Mouse (Mus musculus): ENCODE results near the gene 4933428G20Rik. TPM values are rescaled to one million over a fixed set of nuclear protein-coding genes. Genes with fewer than 3 reads are reported as not detected.
A peak's percentile ranks its signal among the peaks of the same experiment; 100 is the strongest.

Gene 4933428G20Rik
- total RNA-seq, 2 experiments from 2014 or later: not detected

GRCm38 (mm10) chr11:97469828-97470227 is 30.3 kb downstream of the 4933428G20Rik start:
- intact Hi-C loops (cut with DNase I): loop anchor here (1.0 to 5.0 kb wide), 2 partner anchors 63 to 123 kb away; no protein-coding TSS in a partner anchor
- DNase-seq: no peak

GRCm38 (mm10) chr11:97468639-97469287 is 31.4 kb downstream of the 4933428G20Rik start:
- intact Hi-C loops (cut with DNase I): loop anchor here (1.0 to 5.0 kb wide), 3 partner anchors 36 to 121 kb away; no protein-coding TSS in a partner anchor
- DNase-seq: peak; percentile 68 to 81

DNA sequence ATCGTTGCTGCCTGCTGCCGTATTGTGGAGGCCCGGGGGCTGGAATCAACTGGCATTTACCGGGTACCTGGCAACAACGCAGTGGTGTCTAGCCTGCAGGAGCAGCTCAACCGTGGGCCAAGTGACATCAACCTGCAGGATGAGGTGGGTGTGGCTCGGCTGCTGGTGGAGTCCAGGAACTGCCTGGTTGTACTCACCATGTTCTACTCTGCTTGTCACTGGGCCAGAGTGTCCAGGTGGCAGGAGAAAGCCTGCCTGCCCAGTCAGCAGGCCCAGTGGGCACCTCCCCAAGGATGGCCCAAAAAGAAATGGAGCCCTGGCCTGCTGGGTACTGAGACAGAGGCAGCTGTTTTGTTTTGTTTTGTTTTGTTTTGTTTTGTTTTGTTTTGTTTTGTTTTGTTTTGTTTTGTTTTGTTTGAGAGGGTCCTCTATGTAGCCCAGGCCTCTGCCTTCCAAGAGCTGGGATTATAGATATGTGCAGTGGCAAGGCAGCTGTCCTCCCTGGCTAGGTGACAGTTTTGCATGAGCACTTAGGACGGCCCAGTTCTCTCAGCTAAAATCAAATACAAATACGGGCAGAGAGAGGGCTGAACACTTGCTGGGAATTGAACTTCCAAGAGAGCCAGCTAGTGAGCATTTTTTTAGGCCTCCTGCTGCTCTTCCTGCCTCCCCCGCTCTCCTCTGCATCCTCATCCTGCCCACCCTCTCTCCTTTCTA is 33.5 kb downstream of the 4933428G20Rik start:
- intact Hi-C loops (cut with DNase I): loop anchor here (5.0 kb wide), 1 partner anchor 119 kb away; no protein-coding TSS in a partner anchor
- no peak for DNase-seq

GRCm38 (mm10) chr11:97465957-97466356 is 34.2 kb downstream of the 4933428G20Rik start:
- DNase-seq: no peak
- intact Hi-C loops (cut with DNase I): loop anchor here (5.0 kb wide), 1 partner anchor 119 kb away; no protein-coding TSS in a partner anchor

DNA sequence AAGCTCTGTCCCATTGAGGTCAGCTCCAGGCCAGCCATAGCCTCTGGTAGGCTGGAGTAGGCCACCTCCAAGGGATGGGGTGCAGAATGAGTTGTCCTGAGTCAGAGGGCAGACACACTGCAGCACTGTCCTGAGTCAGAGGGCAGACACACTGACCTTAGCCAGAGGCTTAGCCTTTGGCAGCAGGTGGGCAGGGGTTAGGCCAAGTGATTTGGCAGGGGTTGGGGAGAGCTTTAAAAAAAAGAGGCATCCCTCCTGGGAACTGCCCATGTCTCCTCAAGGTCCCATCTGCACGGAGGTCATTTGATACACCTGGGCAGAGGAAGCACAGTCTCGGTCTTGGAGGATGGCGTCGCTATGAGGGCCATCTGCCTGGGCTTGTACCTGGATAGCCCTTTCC is 36.1 kb downstream of the 4933428G20Rik start:
- intact Hi-C loops (cut with DNase I): no loop called here
- DNase-seq: no peak

GRCm38 (mm10) chr11:97463166-97463565 is 37.0 kb downstream of the 4933428G20Rik start:
- intact Hi-C loops (cut with DNase I): no loop called here

GRCm38 (mm10) chr11:97462538-97462937 is 37.6 kb downstream of the 4933428G20Rik start:
- DNase-seq: no peak
- intact Hi-C loops (cut with DNase I): no loop called here

More at GRCm38 (mm10) chr11:97463166-97463565, 37.0 kb downstream of the 4933428G20Rik start:
- DNase-seq: no peak

DNA sequence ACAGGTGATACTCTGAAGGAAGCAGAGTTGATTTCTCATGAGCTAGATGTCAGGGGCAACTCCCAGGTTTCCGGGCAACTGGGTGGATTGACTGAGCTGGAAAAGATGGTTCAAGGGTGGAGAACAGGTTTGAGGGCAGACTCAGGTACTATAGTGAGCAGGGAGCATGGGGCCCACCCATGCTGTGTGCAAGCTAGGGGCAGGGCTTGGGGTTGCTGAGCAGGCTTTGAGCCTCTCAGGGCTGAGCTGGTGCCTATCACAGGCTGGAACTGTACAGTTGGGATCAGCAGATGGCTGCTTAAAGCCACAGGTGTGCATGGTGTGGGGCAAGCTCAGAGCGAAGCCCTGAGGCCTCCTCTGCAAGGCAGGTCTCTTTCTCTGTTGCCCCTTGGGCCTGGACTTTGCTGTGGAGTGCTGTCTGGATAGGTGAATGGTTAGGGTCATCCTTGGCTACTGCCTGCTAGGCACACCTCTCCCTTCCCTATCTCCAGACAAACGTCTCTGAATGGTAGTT is 38.8 kb downstream of the 4933428G20Rik start:
- no peak for DNase-seq
- intact Hi-C loops (cut with DNase I): no loop called here

DNA sequence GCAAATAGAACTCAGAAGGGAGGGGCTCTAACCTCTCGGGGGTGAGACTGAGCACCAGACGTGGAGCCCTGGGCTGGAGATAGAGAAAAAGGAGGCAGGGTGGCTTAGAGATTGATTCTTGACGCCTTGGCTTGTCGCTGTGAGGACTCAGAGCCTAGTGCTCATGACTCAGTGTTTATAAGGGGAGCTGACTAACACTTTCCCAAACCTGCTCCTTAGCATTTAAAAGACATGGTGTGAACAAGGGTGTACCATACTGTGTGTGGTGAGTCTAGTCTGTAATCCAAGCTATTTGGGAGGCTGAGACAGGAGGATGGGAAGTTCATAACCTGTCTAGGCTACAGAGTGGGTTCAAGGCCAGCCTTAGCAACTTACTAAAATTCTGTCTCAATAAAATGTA is 43.0 kb downstream of the 4933428G20Rik start:
- DNase-seq: no peak
- intact Hi-C loops (cut with DNase I): no loop called here

DNA sequence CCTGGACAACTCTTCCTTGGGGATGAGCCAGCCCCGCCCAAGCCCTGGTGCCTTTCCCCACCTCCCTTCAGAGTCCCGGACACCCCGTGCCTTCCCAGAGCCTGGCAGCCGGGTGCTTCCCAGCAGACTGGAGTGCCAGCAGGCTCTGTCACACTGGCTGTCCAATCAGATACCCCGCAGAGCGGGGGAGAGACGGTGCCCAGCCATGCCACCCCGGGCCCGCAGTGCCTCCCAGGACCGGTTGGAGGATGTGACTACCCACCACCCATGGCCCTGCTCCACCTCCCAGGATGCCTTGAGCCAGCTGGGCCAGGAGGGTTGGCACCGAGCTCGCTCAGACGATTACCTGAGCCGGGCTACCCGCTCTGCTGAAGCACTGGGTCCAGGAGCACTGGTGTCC is 48.5 kb downstream of the 4933428G20Rik start:
- no peak for DNase-seq
- intact Hi-C loops (cut with DNase I): no loop called here

GRCm38 (mm10) chr11:97450305-97450922 is 49.7 kb downstream of the 4933428G20Rik start:
- no peak for DNase-seq
- intact Hi-C loops (cut with DNase I): no loop called here

- peak; percentile 69 to 81 for DNase-seq
- intact Hi-C loops (cut with DNase I): no loop called here
Measured at GRCm38 (mm10) chr11:97449601-97450293, 50.4 kb downstream of the 4933428G20Rik start.

GRCm38 (mm10) chr11:97448611-97449394 is 51.3 kb downstream of the 4933428G20Rik start:
- no peak for DNase-seq
- intact Hi-C loops (cut with DNase I): no loop called here

GRCm38 (mm10) chr11:97447979-97448378 is 52.2 kb downstream of the 4933428G20Rik start:
- intact Hi-C loops (cut with DNase I): no loop called here
- DNase-seq: no peak

DNA sequence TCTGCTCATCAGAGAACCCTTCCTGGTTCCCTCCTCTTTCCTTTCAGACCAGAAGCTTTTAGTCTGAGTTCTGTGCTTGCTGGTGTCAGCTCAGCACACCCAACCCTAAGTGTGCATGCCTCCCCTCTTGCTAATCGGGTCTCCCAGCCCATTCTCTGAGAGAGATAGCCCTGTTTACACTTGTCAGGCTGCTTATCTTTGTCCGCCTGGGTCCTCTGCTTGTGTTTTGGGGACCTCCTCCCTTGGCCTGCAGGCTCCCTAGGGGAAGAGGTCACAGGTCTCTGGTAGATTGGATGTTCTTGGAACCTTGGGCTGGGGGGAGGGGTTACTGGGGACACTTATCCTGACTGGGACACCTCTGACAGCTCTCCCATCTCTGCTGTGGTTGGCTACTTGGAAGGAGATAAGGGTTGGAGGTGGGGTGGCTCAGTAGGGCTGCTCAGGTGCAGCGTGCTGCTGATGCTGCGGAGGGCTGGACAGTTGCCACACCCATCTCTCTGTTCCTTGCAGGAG is 54.1 kb downstream of the 4933428G20Rik start:
- intact Hi-C loops (cut with DNase I): no loop called here

DNA sequence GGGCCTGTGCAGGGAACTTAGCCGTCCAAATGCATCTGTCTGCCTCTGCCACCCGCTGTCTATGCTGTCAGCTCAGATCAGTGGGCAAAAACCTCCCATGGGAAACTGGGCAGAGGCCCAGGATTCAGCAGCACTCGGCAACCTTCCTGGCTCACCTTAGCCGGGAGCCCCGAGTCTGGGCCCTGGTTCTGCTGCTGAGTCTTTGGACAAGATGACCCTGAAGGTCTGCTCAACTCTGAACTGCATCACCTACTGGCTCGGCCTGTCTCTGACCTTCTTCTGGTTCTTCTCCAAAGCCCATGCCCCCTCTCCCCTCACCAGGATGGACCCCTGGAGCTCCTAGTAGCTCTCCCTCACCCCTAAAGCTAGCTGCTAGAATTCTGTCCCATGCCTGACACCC is 54.5 kb downstream of the 4933428G20Rik start:
- no peak for DNase-seq
- intact Hi-C loops (cut with DNase I): no loop called here

More for the DNA sequence above, 54.1 kb downstream of the 4933428G20Rik start:
- DNase-seq: no peak

DNA sequence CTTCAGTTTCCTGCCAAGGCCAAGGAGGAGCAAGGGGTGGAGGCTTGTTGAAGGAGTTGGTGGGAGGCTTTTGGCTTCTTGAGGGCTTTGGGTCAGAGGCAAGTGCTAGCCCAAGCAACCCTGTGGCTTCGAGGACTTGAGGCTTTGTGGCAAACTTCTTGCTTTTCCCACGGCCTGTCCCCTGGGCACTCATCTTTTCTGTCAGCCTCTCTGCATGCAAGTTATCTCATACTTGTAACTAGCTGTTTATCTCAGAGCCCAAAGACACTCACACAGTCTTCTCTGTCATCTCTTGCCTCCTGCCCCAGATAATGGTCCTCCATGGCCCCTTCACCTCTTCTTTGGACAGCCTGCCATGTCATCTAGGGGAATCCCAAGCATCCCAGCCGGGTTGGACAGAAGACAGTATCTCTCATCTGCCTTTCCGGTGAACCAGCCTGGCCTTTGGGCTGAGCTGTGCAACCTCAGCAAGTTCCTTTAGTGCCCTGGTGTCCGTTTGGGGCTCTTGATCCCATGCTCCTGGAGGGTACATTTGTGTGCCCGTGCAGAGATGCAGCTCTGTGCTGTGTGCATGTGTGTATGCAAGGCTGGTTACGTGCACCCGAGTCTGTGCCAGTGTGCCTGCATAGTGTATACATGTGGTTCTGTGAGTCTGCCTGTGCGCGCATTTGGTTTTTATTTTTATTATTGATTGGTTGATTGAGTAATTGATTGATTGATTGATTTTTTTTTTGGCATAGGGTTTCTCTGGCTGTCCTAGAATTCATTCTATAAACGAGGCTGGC is 57.1 kb downstream of the 4933428G20Rik start:
- intact Hi-C loops (cut with DNase I): no loop called here
- DNase-seq: no peak

GRCm38 (mm10) chr11:97441658-97442125 is 58.4 kb downstream of the 4933428G20Rik start:
- no peak for DNase-seq
- intact Hi-C loops (cut with DNase I): no loop called here
